12 mouse cellular contexts compared by ENCODE assay signal in genomic region chr12:28975249-28975648, GRCm38 (mm10).
A peak's percentile ranks its signal among the peaks of the same experiment; 100 is the strongest.
DNase-seq lines count a peak whose midpoint lies in the region; ATAC-seq and TF ChIP-seq lines count a peak whose summit lies in the region.
"Had no signal": no experiment of that assay in that cellular context is flagged by ENCODE, and none has a peak within 500 bp of the region (broad histone marks: within the 10 kb centered on the region; RNA-seq: fewer than 3 reads in every experiment).

No protein-coding gene starts in this region.

- H3K4me1 ChIP-seq in kidney, embryonic 16.5 days (ENCODE audit: insufficient read depth, low read length) = no peaks in the 10 kb centered on the region
- peaks cover 12% of the 10 kb centered on the region for H3K4me1 ChIP-seq in forebrain, embryonic 16.5 days (replicated peaks; ENCODE audit: control insufficient read depth, insufficient read depth, low read length)
- peaks cover 9% of the 10 kb centered on the region for H3K4me1 ChIP-seq in hindbrain, embryonic 16.5 days (ENCODE audit: control insufficient read depth, insufficient read depth, low read depth, low read length)
- peaks cover 3% of the 10 kb centered on the region; the same call in 1 of the 2 replicates for H3K4me1 ChIP-seq in midbrain, postnatal 0 days (ENCODE audit: insufficient read depth, low read length)

- peak; percentile 63; the same call in 1 of the 2 replicates for ATAC-seq in kidney, embryonic 16.5 days (ENCODE audit: low FRiP score, low TSS enrichment)
- peak; percentile 49; the same call in 1 of the 2 replicates for ATAC-seq in forebrain, embryonic 16.5 days
- 0 out of 2 replicates have a peak, but pooled peaks have one; percentile 50 for ATAC-seq in hindbrain, embryonic 16.5 days
- no peak; the same call in 1 of the 2 replicates for ATAC-seq in midbrain, postnatal 0 days (ENCODE audit: low FRiP score)

- 87% methylated on average over 5 of the region's 5 CpGs for WGBS in kidney, embryonic 16.5 days
- WGBS in forebrain, embryonic 16.5 days = 88% methylated on average over 5 of the region's 5 CpGs
- 83% methylated on average over 5 of the region's 5 CpGs for WGBS in hindbrain, embryonic 16.5 days
- 82% methylated on average over 5 of the region's 5 CpGs for WGBS in midbrain, postnatal 0 days

- H3K36me3 ChIP-seq in kidney, embryonic 16.5 days (ENCODE audit: insufficient read depth, low read length) = no peaks in the 10 kb centered on the region
- no peaks in the 10 kb centered on the region for H3K36me3 ChIP-seq in forebrain, embryonic 16.5 days (ENCODE audit: control insufficient read depth, insufficient read depth)
- no peaks in the 10 kb centered on the region for H3K36me3 ChIP-seq in hindbrain, embryonic 16.5 days (ENCODE audit: control insufficient read depth, insufficient read depth, low read length)
- H3K36me3 ChIP-seq in midbrain, postnatal 0 days (ENCODE audit: insufficient read depth, low read length) = no peaks in the 10 kb centered on the region

- H3K27ac ChIP-seq in kidney, embryonic 16.5 days (ENCODE audit: low read length) = no peak overlapping the region
- H3K27ac ChIP-seq in forebrain, embryonic 16.5 days (ENCODE audit: low read length) = no peak overlapping the region
- peak overlapping the region; percentile 74 for H3K27ac ChIP-seq in hindbrain, embryonic 16.5 days (ENCODE audit: low read depth, low read length)
- peak overlapping the region; percentile 65 for H3K27ac ChIP-seq in midbrain, postnatal 0 days (ENCODE audit: low read depth, low read length)

- DNase-seq in kidney, postnatal 36 days = no peak
- no peak for DNase-seq in midbrain, postnatal 0 days (ENCODE audit: low spot score)
- DNase-seq in thymus, postnatal 14 days = no peak
- DNase-seq in heart, postnatal 4 days = no peak
- DNase-seq in natural killer cell, adult 2 months (ENCODE audit: low spot score in 2 of 2) = no peak
- DNase-seq: gastrocnemius, postnatal 36 days; kidney, adult 18-20 months; lung, postnatal 10 days had no signal

- H3K27me3 ChIP-seq in kidney, embryonic 16.5 days (ENCODE audit: insufficient read depth, low read length) = no peaks in the 10 kb centered on the region
- H3K27me3 ChIP-seq in forebrain, embryonic 16.5 days (replicated peaks; ENCODE audit: control insufficient read depth, insufficient read depth, low read length) = no peaks in the 10 kb centered on the region
- H3K27me3 ChIP-seq in hindbrain, embryonic 16.5 days (replicated peaks; ENCODE audit: control insufficient read depth, insufficient read depth, low read length) = no peaks in the 10 kb centered on the region
- H3K27me3 ChIP-seq in midbrain, postnatal 0 days (ENCODE audit: insufficient read depth, low read length) = no peaks in the 10 kb centered on the region

- no peak overlapping the region for H3K9ac ChIP-seq in kidney, embryonic 16.5 days (replicated peaks; ENCODE audit: low read length)
- no peak overlapping the region for H3K9ac ChIP-seq in forebrain, embryonic 16.5 days (replicated peaks; ENCODE audit: low read depth, low read length)
- no peak overlapping the region for H3K9ac ChIP-seq in hindbrain, embryonic 16.5 days (ENCODE audit: low read depth, low read length)
- no peak overlapping the region for H3K9ac ChIP-seq in midbrain, postnatal 0 days (replicated peaks; ENCODE audit: low read length, poor library complexity, severe bottlenecking)

- TF ChIP-seq CTCF in midbrain, postnatal 0 days (IDR thresholded peaks at IDR 0.05) = no peak

- no peak overlapping the region for H3K4me3 ChIP-seq in kidney, embryonic 16.5 days (ENCODE audit: low read length)
- no peak overlapping the region for H3K4me3 ChIP-seq in forebrain, embryonic 16.5 days (replicated peaks; ENCODE audit: low read length)
- H3K4me3 ChIP-seq in hindbrain, embryonic 16.5 days (ENCODE audit: low read length) = no peak overlapping the region
- no peak overlapping the region for H3K4me3 ChIP-seq in midbrain, postnatal 0 days (ENCODE audit: low read depth, low read length)

- H3K9me3 ChIP-seq in kidney, embryonic 16.5 days (ENCODE audit: low read length) = no peaks in the 10 kb centered on the region
- H3K9me3 ChIP-seq in forebrain, embryonic 16.5 days (ENCODE audit: control insufficient read depth, low read length) = no peaks in the 10 kb centered on the region
- peaks cover 3% of the 10 kb centered on the region; the same call in 1 of the 2 replicates for H3K9me3 ChIP-seq in hindbrain, embryonic 16.5 days (ENCODE audit: control insufficient read depth, low read length)
- H3K9me3 ChIP-seq in midbrain, postnatal 0 days (ENCODE audit: low read length) = no peaks in the 10 kb centered on the region

- H3K4me2 ChIP-seq in kidney, embryonic 16.5 days (replicated peaks; ENCODE audit: low read depth, low read length) = no peak overlapping the region
- H3K4me2 ChIP-seq in forebrain, embryonic 16.5 days (ENCODE audit: low read length) = no peak overlapping the region
- no peak overlapping the region for H3K4me2 ChIP-seq in hindbrain, embryonic 16.5 days (ENCODE audit: low read length)
- H3K4me2 ChIP-seq in midbrain, postnatal 0 days (ENCODE audit: low read depth, low read length, poor library complexity, severe bottlenecking) = no peak overlapping the region
- H3K4me2 ChIP-seq: liver, embryonic 11.5 days had no signal

Comparison
In these comparisons a context has a peak if more than half of its experiments do, and no peak if none do; other contexts are left out.
1. H3K27ac ChIP-seq: peak in hindbrain, embryonic 16.5 days (single experiment) and midbrain, postnatal 0 days (single experiment); none in kidney, embryonic 16.5 days (single experiment) and forebrain, embryonic 16.5 days (single experiment).